Mouse (Mus musculus) CH12.LX (cell line): ENCODE results near the gene Upf2. TPM values are rescaled to one million over a fixed set of nuclear protein-coding genes. Genes with fewer than 3 reads are reported as not detected.

Source experiments
- DNase-seq: peaks from one replicate; pipeline ENCODE4 v3.0.0-alpha.2; 2013; ENCODE audit errors: extremely low read depth
- H3K27ac ChIP-seq: 2 replicates; pipeline ENCODE4 v1.5.1; 2012; ENCODE audit warnings: low read depth, mild to moderate bottlenecking, control low read depth, moderate library complexity; ENCODE audit not compliant: insufficient read depth
- H3K27me3 ChIP-seq: replicated peaks from 2 replicates; pipeline ENCODE3; 2012; ENCODE audit warnings: inconsistent platforms
- H3K36me3 ChIP-seq, 2 experiments: replicated peaks in 1 of 2; 2 replicates each; pipeline versions ENCODE3 to v1.6.1; 2012; ENCODE audit warnings: inconsistent platforms in 1 of 2, low read length in 1 of 2, mild to moderate bottlenecking in 1 of 2, mixed read lengths in 1 of 2, moderate library complexity in 1 of 2; ENCODE audit not compliant: control insufficient read depth in 1 of 2, insufficient read depth in 1 of 2
- H3K4me1 ChIP-seq, 2 experiments: 2 replicates each; pipeline ENCODE4 v1.6.1; 2012; ENCODE audit warnings: inconsistent platforms in 1 of 2, moderate library complexity in 1 of 2; ENCODE audit not compliant: insufficient read depth in 2 of 2, control insufficient read depth in 1 of 2
- H3K4me2 ChIP-seq: 2 replicates; pipeline ENCODE4 v1.6.1; 2012; ENCODE audit warnings: low read depth, mild to moderate bottlenecking, control low read depth; ENCODE audit not compliant: poor library complexity, insufficient read depth, severe bottlenecking
- H3K4me3 ChIP-seq, 3 experiments: fragments of 150-350 bp in 1 of 3; sonication (generic) in 1 of 3; replicated peaks in 1 of 3; 2 replicates each; pipeline versions ENCODE3 to v1.5.1; 2011 to 2012; ENCODE audit warnings: low read depth in 2 of 3, low read length in 2 of 3, mild to moderate bottlenecking in 2 of 3, moderate library complexity in 2 of 3, control low read depth in 1 of 3, improper control_type of control experiment in 1 of 3, inconsistent platforms in 1 of 3, mixed read lengths in 1 of 3; ENCODE audit not compliant: poor library complexity in 1 of 3
- H3K79me2 ChIP-seq: replicated peaks from 2 replicates; pipeline ENCODE4 v1.6.1; 2012; ENCODE audit warnings: mild to moderate bottlenecking, moderate library complexity; ENCODE audit not compliant: control insufficient read depth, poor library complexity, insufficient read depth, severe bottlenecking; ENCODE audit errors: extremely low read depth
- H3K9ac ChIP-seq: 2 replicates; pipeline ENCODE4 v1.6.1; 2012; ENCODE audit warnings: low read depth, mild to moderate bottlenecking, control low read depth, moderate library complexity; ENCODE audit not compliant: insufficient read depth
- H3K9me3 ChIP-seq: replicated peaks from 2 replicates; pipeline ENCODE3; 2012; ENCODE audit warnings: low read length, inconsistent platforms, mixed read lengths
- BHLHE40 ChIP-seq: IDR thresholded peaks from 2 replicates; pipeline ENCODE4 v1.6.1; 2011; ENCODE audit warnings: mild to moderate bottlenecking, low read depth, low read length, improper control_type of control experiment
- CHD1 ChIP-seq: IDR thresholded peaks from 2 replicates; pipeline ENCODE4 v1.6.1; 2012; ENCODE audit warnings: low read depth, low read length, improper control_type of control experiment, inconsistent platforms
- CHD2 ChIP-seq: IDR thresholded peaks from 2 replicates; pipeline ENCODE4 v1.6.1; 2011; ENCODE audit warnings: low read length, improper control_type of control experiment
- CTCF ChIP-seq, 2 experiments: IDR thresholded peaks in 1 of 2; conservative IDR thresholded peaks in 1 of 2; 2 replicates each; pipeline ENCODE4 v1.5.1; 2011 to 2012; ENCODE audit warnings: low read depth in 2 of 2, low read length in 2 of 2, improper control_type of control experiment in 1 of 2, inconsistent platforms in 1 of 2, mild to moderate bottlenecking in 1 of 2, moderate library complexity in 1 of 2
- E2F4 ChIP-seq: IDR thresholded peaks from 2 replicates; pipeline ENCODE4 v1.6.1; 2011; ENCODE audit warnings: low read depth, low read length, improper control_type of control experiment; ENCODE audit not compliant: insufficient replicate concordance
- ELF1 ChIP-seq: IDR thresholded peaks from 2 replicates; pipeline ENCODE4 v1.6.1; 2014; ENCODE audit warnings: low read depth, mild to moderate bottlenecking, inconsistent platforms, low read length, improper control_type of control experiment
- EP300 ChIP-seq: IDR thresholded peaks from 2 replicates; pipeline ENCODE4 v1.6.1; 2011; ENCODE audit warnings: low read length, improper control_type of control experiment
- ETS1 ChIP-seq: conservative IDR thresholded peaks from 2 replicates; pipeline ENCODE4 v1.6.1; 2012; ENCODE audit warnings: low read depth, mild to moderate bottlenecking, inconsistent platforms, low read length, improper control_type of control experiment, moderate library complexity
- GABPA ChIP-seq: IDR thresholded peaks from 2 replicates; pipeline ENCODE4 v1.6.1; 2012; ENCODE audit warnings: low read depth, low read length, improper control_type of control experiment, inconsistent platforms; ENCODE audit not compliant: insufficient replicate concordance
- HCFC1 ChIP-seq: IDR thresholded peaks from 2 replicates; pipeline ENCODE4 v1.6.1; 2012; ENCODE audit warnings: low read depth, mild to moderate bottlenecking, inconsistent platforms, low read length, improper control_type of control experiment
- KAT2A ChIP-seq: IDR thresholded peaks from 2 replicates; pipeline ENCODE4 v1.6.1; 2012; ENCODE audit warnings: low read length, improper control_type of control experiment, inconsistent platforms; ENCODE audit not compliant: insufficient replicate concordance
- MAZ ChIP-seq: IDR thresholded peaks from 2 replicates; pipeline ENCODE4 v1.6.1; 2012; ENCODE audit warnings: low read depth, mild to moderate bottlenecking, inconsistent platforms, low read length, improper control_type of control experiment, moderate library complexity
- MEF2A ChIP-seq: IDR thresholded peaks from 2 replicates; pipeline ENCODE4 v1.6.1; 2014; ENCODE audit warnings: low read depth, mild to moderate bottlenecking, inconsistent platforms, low read length, improper control_type of control experiment, borderline replicate concordance
- MXI1 ChIP-seq: IDR thresholded peaks from 2 replicates; pipeline ENCODE4 v1.6.1; 2011; ENCODE audit warnings: mild to moderate bottlenecking, low read depth, low read length, improper control_type of control experiment
- NELFE ChIP-seq: IDR thresholded peaks from 2 replicates; pipeline ENCODE4 v1.6.1; 2011; ENCODE audit warnings: low read depth, low read length, improper control_type of control experiment
- NRF1 ChIP-seq: IDR thresholded peaks from 2 replicates; pipeline ENCODE4 v1.6.1; 2014; ENCODE audit warnings: low read depth, mild to moderate bottlenecking, inconsistent platforms, low read length, improper control_type of control experiment, moderate library complexity
- POLR2A ChIP-seq: IDR thresholded peaks from 2 replicates; pipeline ENCODE4 v1.6.1; 2011; ENCODE audit warnings: low read depth, mild to moderate bottlenecking, improper control_type of control experiment, low read length
- RAD21 ChIP-seq: IDR thresholded peaks from 2 replicates; pipeline ENCODE4 v1.6.1; 2011; ENCODE audit warnings: low read depth, mild to moderate bottlenecking, low read length, improper control_type of control experiment, moderate library complexity
- RCOR1 ChIP-seq: conservative IDR thresholded peaks from 2 replicates; pipeline ENCODE4 v1.6.1; 2012; ENCODE audit warnings: low read depth, mild to moderate bottlenecking, inconsistent platforms, low read length, improper control_type of control experiment
- SIN3A ChIP-seq: IDR thresholded peaks from 2 replicates; pipeline ENCODE4 v1.6.1; 2012; ENCODE audit warnings: low read length, improper control_type of control experiment, inconsistent platforms
- SMC3 ChIP-seq: IDR thresholded peaks from 2 replicates; pipeline ENCODE4 v1.6.1; 2011; ENCODE audit warnings: low read depth, low read length, improper control_type of control experiment
- TBP ChIP-seq: conservative IDR thresholded peaks from 2 replicates; pipeline ENCODE4 v1.6.1; 2011; ENCODE audit warnings: low read depth, low read length, improper control_type of control experiment
- TCF12 ChIP-seq: IDR thresholded peaks from 2 replicates; pipeline ENCODE4 v1.6.1; 2014; ENCODE audit warnings: low read depth, mild to moderate bottlenecking, inconsistent platforms, low read length, improper control_type of control experiment
- UBTF ChIP-seq: IDR thresholded peaks from 2 replicates; pipeline ENCODE4 v1.6.1; 2012; ENCODE audit warnings: low read depth, mild to moderate bottlenecking, inconsistent platforms, low read length, improper control_type of control experiment, moderate library complexity
- USF1 ChIP-seq: IDR thresholded peaks from 2 replicates; pipeline ENCODE4 v1.6.1; 2014; ENCODE audit warnings: low read depth, mild to moderate bottlenecking, inconsistent platforms, low read length, improper control_type of control experiment
- ZMIZ1 ChIP-seq: IDR thresholded peaks from 2 replicates; pipeline ENCODE4 v1.6.1; 2012; ENCODE audit warnings: low read depth, mild to moderate bottlenecking, inconsistent platforms, low read length, improper control_type of control experiment
- ZNF384 ChIP-seq: IDR thresholded peaks from 2 replicates; pipeline ENCODE4 v1.6.1; 2012; ENCODE audit warnings: low read depth, low read length, improper control_type of control experiment, inconsistent platforms
- dilution Hi-C: fragments of 300-500 bp; cut with MboI; formaldehyde crosslinking; loops from 2 replicates; pipeline ENCODE4 v1.14.3; 2020; ENCODE audit warnings: low sequenced_read_pairs; ENCODE audit not compliant: extremely low pct_unique_long_range_greater_than_20kb, extremely low pct_ligation_motif_present
- in situ Hi-C: fragments of 300-500 bp; cut with MboI; formaldehyde crosslinking; loops from 3 replicates; pipeline ENCODE4 v1.14.3; 2019; ENCODE audit warnings: low sequenced_read_pairs, low pct_ligation_motif_present, low pct_unique_long_range_greater_than_20kb, mixed read lengths
- polyA plus RNA-seq: library from polyadenylated mRNA; unstranded; fragments of >175 nt; gene quantifications from 2 replicates; pipeline ENCODE4 v1.2.1, GENCODE M21; 2012; ENCODE audit warnings: low read depth; ENCODE audit not compliant: insufficient read length
- total RNA-seq, 2 experiments: library from RNA; depleted of rRNA; stranded (reverse); fragments of 300-350 nt in 1 of 2; fragments of >200 nt in 1 of 2; gene quantifications; 2 replicates each; pipeline ENCODE4 v1.2.3; 2012 to 2014

The Upf2 gene
- total and polyA plus RNA-seq, 3 experiments: 9.3 to 27.0 (median 13.4) TPM

DNA sequence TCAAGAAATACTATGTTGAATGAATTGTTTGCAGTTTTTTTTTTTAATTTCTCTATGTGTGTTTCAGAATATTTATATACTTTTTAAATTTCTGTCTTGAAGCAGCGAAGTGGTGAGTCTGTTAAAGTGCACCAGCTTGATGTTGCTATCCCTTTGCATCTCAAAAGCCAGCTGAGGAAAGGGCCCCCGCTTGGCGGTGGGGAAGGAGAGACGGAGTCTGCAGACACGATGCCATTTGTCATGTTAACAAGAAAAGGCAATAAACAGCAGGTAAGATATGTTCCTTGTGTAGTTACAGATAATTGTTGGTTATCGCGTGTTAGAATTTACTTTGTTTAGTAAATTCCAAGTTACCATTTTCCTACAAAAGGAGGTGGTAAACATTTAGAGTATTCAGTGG is 95.5 kb downstream of the Upf2 start:
- in situ Hi-C loops (no loop called here), dilution Hi-C loops (no loop called here)
- DNase-seq: no peak
- Histone ChIP-seq H3K36me3 (peaks cover 42 to 81% of the 10 kb centered on the region in 2 experiments), H3K79me2 (no peaks in the 10 kb centered on the region), H3K9ac (no peak overlapping the region), H3K27me3 (no peaks in the 10 kb centered on the region), H3K4me1 (peaks cover 0 to 17% of the 10 kb centered on the region in 2 experiments; a peak in 2 of 4 replicates), H3K4me2 (no peak overlapping the region), H3K27ac (no peak overlapping the region), H3K4me3 (no peak overlapping the region), H3K9me3 (no peaks in the 10 kb centered on the region)
- TF ChIP-seq NRF1: no peak
- TF ChIP-seq GABPA: no peak
- TF ChIP-seq ELF1: no peak

DNA sequence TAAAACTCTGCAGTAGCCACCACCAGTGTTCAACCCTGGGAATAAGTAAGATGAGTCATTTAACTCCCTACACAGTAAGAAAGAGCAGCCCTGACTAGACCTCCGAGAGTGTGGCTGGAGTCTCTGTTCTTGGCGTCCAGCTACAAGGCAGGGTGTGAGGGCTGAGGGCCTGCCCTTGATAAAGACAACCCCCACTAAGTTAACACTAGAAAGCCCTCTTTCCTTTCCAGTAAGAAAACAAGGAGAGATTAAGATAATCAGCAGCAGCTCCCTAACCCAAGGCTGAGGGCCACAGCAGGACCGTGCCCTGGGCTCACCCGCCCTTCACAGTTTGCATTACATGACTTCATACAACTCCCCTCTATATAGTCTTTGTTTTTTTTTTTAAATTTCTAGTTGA is 97.3 kb downstream of the Upf2 start:
- H3K79me2 ChIP-seq: no peaks in the 10 kb centered on the region
- no peaks in the 10 kb centered on the region for H3K27me3 ChIP-seq
- no peak overlapping the region for H3K9ac ChIP-seq
- DNase-seq: no peak
- H3K27ac ChIP-seq: no peak overlapping the region
- H3K36me3 ChIP-seq: peaks cover 50 to 82% of the 10 kb centered on the region in 2 experiments
- no peaks in the 10 kb centered on the region for H3K9me3 ChIP-seq
- no peak for TF ChIP-seq ZNF384
- TF ChIP-seq RCOR1: no peak
- TF ChIP-seq BHLHE40: no peak
- no peak for TF ChIP-seq SIN3A
- no peak for TF ChIP-seq NELFE
- no peak for TF ChIP-seq ZMIZ1
- no peak for TF ChIP-seq MXI1
- no peak for TF ChIP-seq USF1
- no peak for TF ChIP-seq RAD21
- TF ChIP-seq MEF2A: no peak
- dilution Hi-C loops: no loop called here
- no peak overlapping the region for H3K4me2 ChIP-seq
- no peak overlapping the region for H3K4me3 ChIP-seq
- H3K4me1 ChIP-seq: peaks cover 0 to 9% of the 10 kb centered on the region in 2 experiments; a peak in 1 of 4 replicates
- in situ Hi-C loops: no loop called here

DNA sequence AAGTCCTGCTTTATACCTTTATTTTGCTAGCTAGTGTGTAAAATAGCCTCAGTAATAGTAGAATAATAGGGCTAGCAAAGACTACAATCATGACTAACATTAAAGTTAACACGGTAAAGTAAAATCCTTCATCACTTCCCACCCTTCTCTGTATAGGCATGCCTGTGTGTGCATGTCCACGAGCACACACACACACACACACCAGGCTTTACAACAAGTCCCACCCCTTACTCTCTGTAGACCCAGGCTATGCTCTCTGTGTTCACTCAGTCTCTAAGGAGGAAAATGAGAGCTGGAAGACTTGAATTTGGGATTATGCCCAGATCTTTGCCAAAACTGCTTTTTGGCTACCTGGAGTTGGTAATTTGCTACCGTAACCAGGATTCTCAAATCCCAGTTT is 97.7 kb downstream of the Upf2 start:
- peaks cover 0 to 5% of the 10 kb centered on the region in 2 experiments; a peak in 1 of 4 replicates for H3K4me1 ChIP-seq
- no peaks in the 10 kb centered on the region for H3K27me3 ChIP-seq
- peaks cover 48 to 80% of the 10 kb centered on the region in 2 experiments for H3K36me3 ChIP-seq
- no peak overlapping the region for H3K27ac ChIP-seq
- dilution Hi-C loops: no loop called here
- H3K9ac ChIP-seq: no peak overlapping the region
- H3K9me3 ChIP-seq: no peaks in the 10 kb centered on the region
- no peak for DNase-seq
- TF ChIP-seq MEF2A (no peak), SMC3 (no peak), UBTF (no peak), CHD2 (no peak), EP300 (no peak), ETS1 (no peak), CTCF (conservative IDR thresholded peaks at IDR 0.05 in 1 of 2, IDR thresholded peaks at IDR 0.05 in 1 of 2; ENCODE audit: low read depth in 2 of 2, low read length in 2 of 2) (no peak), POLR2A (no peak), CHD1 (no peak), MAZ (no peak), GABPA (no peak), BHLHE40 (no peak), KAT2A (no peak), HCFC1 (no peak), MXI1 (no peak), TBP (no peak), TCF12 (no peak), ZNF384 (no peak), ZMIZ1 (no peak), E2F4 (no peak)
- no peaks in the 10 kb centered on the region for H3K79me2 ChIP-seq
- H3K4me3 ChIP-seq: no peak overlapping the region
- in situ Hi-C loops: no loop called here
- H3K4me2 ChIP-seq: no peak overlapping the region
